Mouse (Mus musculus): ENCODE measurements around the gene Apol9a.

DNA sequence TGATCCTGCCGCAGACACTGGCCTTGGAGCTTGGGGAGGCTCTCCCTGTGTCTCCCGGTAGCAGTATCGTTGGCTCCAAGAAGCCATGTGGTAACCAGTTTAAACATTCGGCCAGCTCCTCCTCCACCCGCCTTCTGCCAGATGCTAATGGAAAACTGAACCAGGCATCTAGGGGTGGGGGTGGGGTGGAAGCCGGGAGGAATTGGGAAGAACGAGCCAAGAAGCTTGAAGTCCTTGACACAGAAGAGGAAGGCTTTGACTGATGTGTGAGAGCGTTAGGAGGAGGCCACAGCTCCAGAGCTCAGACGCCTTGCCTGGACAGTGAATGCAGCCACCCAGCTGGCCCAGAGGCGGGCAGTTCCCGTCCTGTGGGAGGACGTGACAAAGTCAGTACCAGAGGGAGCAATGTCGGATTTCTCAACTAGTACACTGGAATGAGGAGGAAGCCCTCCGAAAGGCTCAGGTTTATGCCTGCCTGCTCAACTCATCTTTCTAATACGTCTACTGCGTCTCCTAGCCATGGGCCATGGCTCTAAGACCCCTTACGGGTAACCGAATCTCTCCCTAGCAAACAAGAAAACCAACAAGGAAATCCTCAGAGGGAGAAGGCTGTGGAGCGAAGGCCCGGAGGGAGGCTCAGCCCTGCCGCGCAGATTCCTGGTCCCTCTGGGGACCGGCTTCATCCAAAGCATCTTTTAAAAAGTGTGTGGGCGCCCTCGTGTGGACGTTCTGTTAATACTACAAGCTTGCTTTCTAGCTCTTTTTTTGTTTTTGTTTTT lies 44.0 kb downstream of the Apol9a start:
- TF ChIP-seq ZC3H11A (IDR thresholded peaks at IDR 0.05; ENCODE audit: borderline replicate concordance, low read depth, low read length) (peak; percentile 39; the same call in 1 of the 2 replicates), MAFK (IDR thresholded peaks at IDR 0.05; ENCODE audit: insufficient read depth, low read depth, low read length) (no peak), CHD2 (IDR thresholded peaks at IDR 0.05; ENCODE audit: low read depth, low read length) (no peak)

All from ES-E14 (cell line).